In the genomic region with DNA sequence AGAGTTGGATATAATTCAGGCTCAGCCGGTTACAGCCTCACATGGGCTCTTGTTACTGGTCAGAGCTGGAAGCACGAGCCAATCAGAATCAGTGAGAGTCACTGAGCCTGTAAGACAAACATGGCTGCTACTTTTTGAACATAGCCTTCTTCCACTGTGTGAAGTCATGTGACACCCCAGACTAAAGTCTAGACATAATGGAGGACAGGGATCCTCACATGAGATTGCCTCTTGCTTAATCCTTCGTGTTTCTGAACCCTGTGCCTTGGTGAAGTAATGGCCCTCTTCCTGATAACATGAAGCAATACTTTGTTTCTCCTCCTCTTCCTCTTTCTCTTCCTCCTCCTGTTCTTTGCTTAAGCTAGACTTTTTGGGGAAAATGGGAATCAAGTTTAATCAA, we compare ENCODE assay signal across 23 mouse cellular contexts. TPM values are rescaled to one million over a fixed set of nuclear protein-coding genes. Genes with fewer than 3 reads are reported as not detected.
DNase-seq lines count a peak whose midpoint lies in the region; ATAC-seq and TF ChIP-seq lines count a peak whose summit lies in the region.
"Had no signal": no experiment of that assay in that cellular context is flagged by ENCODE, and none has a peak within 500 bp of the region (broad histone marks: within the 10 kb centered on the region; RNA-seq: fewer than 3 reads in every experiment).

No protein-coding gene starts in this region.

- WGBS in liver, adult 2 months, result 87% methylated on average over 3 of the region's 3 CpGs
- WGBS in liver, embryonic 11.5 days, result 72% methylated on average over 3 of the region's 3 CpGs
- WGBS in liver, postnatal 0 days (ENCODE audit: insufficient replicate concordance), result 64% methylated on average over 3 of the region's 3 CpGs

- peak overlapping the region; percentile 63 for H3K27ac ChIP-seq in liver, adult 2 months (replicated peaks; ENCODE audit: insufficient read depth, low read depth, low read length)
- H3K27ac ChIP-seq in liver, embryonic 11.5 days (ENCODE audit: low read depth, low read length), result no peak overlapping the region
- H3K27ac ChIP-seq in bone marrow macrophage, adult 2 months (ENCODE audit: insufficient read depth, low read depth, low read length), result peak overlapping the region; percentile 94
- peak overlapping the region; percentile 39; the same call in 1 of the 2 replicates for H3K27ac ChIP-seq in liver, postnatal 0 days (ENCODE audit: low read depth)
- H3K27ac ChIP-seq: embryonic facial prominence, embryonic 15.5 days; forebrain, embryonic 10.5 days; hindbrain, embryonic 15.5 days had no signal

- H3K4me3 ChIP-seq in liver, adult 2 months (ENCODE audit: insufficient read depth, low read depth, low read length), result no peak overlapping the region
- H3K4me3 ChIP-seq in liver, embryonic 11.5 days (ENCODE audit: low read depth, low read length), result no peak overlapping the region
- H3K4me3 ChIP-seq in bone marrow macrophage, adult 2 months (ENCODE audit: insufficient read depth, low read length), result no peak overlapping the region
- no peak overlapping the region for H3K4me3 ChIP-seq in liver, postnatal 0 days (ENCODE audit: low read depth, low read length)
- H3K4me3 ChIP-seq: embryonic facial prominence, embryonic 15.5 days; forebrain, embryonic 10.5 days; hindbrain, embryonic 15.5 days had no signal

- no peak for TF ChIP-seq POLR2A in liver, adult 2 months (IDR thresholded peaks at IDR 0.05; ENCODE audit: extremely low read depth, insufficient read depth, low read length)
- TF ChIP-seq POLR2A in bone marrow macrophage, adult 2 months (IDR thresholded peaks at IDR 0.05; ENCODE audit: borderline replicate concordance, low read depth, low read length), result no peak

- no peak overlapping the region for H3K9ac ChIP-seq in liver, adult 2 months (ENCODE audit: low read depth, low read length)
- no peak overlapping the region for H3K9ac ChIP-seq in liver, embryonic 11.5 days (ENCODE audit: low read depth, low read length)
- no peak overlapping the region for H3K9ac ChIP-seq in liver, postnatal 0 days (replicated peaks)
- H3K9ac ChIP-seq: embryonic facial prominence, embryonic 15.5 days; hindbrain, embryonic 15.5 days had no signal

- no peaks in the 10 kb centered on the region for H3K27me3 ChIP-seq in liver, adult 2 months (ENCODE audit: control insufficient read depth, insufficient read depth, low read length)
- H3K27me3 ChIP-seq in liver, embryonic 11.5 days (replicated peaks; ENCODE audit: control insufficient read depth, insufficient read depth, low read length), result no peaks in the 10 kb centered on the region
- no peaks in the 10 kb centered on the region for H3K27me3 ChIP-seq in liver, postnatal 0 days (ENCODE audit: insufficient read depth, low read length)
- H3K27me3 ChIP-seq: embryonic facial prominence, embryonic 15.5 days; hindbrain, embryonic 15.5 days had no signal

- DNase-seq in liver, adult 2 months (ENCODE audit: extremely low read depth, low read depth, low spot score), result peak; percentile 50
- no peak for DNase-seq in liver, embryonic 11.5 days (ENCODE audit: low spot score)
- peak; percentile 75 for DNase-seq in 416B (ENCODE audit: low read depth)
- DNase-seq in liver, postnatal 0 days, result no peak
- no peak for DNase-seq in cerebellum, adult 11 months
- DNase-seq in kidney, adult 11 months, result no peak
- DNase-seq in urinary bladder, postnatal 25 days (ENCODE audit: low spot score), result no peak
- DNase-seq: cerebellum, adult 9-10 months; embryo, embryonic 11 days; gastrocnemius, postnatal 14 days; heart, postnatal 14 days; kidney, adult 8-10 months; kidney, postnatal 36 days; lung, postnatal 14 days; spleen, adult 18-20 months; thymus, postnatal 14 days had no signal

- H3K4me1 ChIP-seq in liver, adult 2 months (ENCODE audit: control insufficient read depth, insufficient read depth, low read length), result peaks cover 4% of the 10 kb centered on the region; the same call in 1 of the 2 replicates
- H3K4me1 ChIP-seq in liver, embryonic 11.5 days (replicated peaks; ENCODE audit: control insufficient read depth, insufficient read depth, low read length), result no peaks in the 10 kb centered on the region
- H3K4me1 ChIP-seq in bone marrow macrophage, adult 2 months (ENCODE audit: control insufficient read depth, insufficient read depth, low read length), result peaks cover 38% of the 10 kb centered on the region
- H3K4me1 ChIP-seq in liver, postnatal 0 days (ENCODE audit: insufficient read depth), result peaks cover 15% of the 10 kb centered on the region; the same call in 1 of the 2 replicates
- H3K4me1 ChIP-seq: embryonic facial prominence, embryonic 15.5 days; forebrain, embryonic 10.5 days; hindbrain, embryonic 15.5 days had no signal

- TF ChIP-seq CTCF in liver, adult 2 months (IDR thresholded peaks at IDR 0.05; ENCODE audit: low read depth, low read length), result no peak
- TF ChIP-seq CTCF in bone marrow macrophage, adult 2 months (IDR thresholded peaks at IDR 0.05; ENCODE audit: low read depth, low read length), result no peak
- no peak for TF ChIP-seq CTCF in liver, postnatal 0 days (IDR thresholded peaks at IDR 0.05; ENCODE audit: low read depth)

- H3K36me3 ChIP-seq in liver, adult 2 months (ENCODE audit: control insufficient read depth, insufficient read depth, low read length), result no peaks in the 10 kb centered on the region
- H3K36me3 ChIP-seq in liver, embryonic 11.5 days (ENCODE audit: control insufficient read depth, insufficient read depth, low read length), result no peaks in the 10 kb centered on the region
- no peaks in the 10 kb centered on the region for H3K36me3 ChIP-seq in liver, postnatal 0 days (replicated peaks; ENCODE audit: insufficient read depth, low read length)
- H3K36me3 ChIP-seq: embryonic facial prominence, embryonic 15.5 days; forebrain, embryonic 10.5 days; G1E; hindbrain, embryonic 15.5 days had no signal

- H3K79me2 ChIP-seq in liver, adult 2 months (ENCODE audit: control insufficient read depth, insufficient read depth, low read length), result no peaks in the 10 kb centered on the region

- H3K4me2 ChIP-seq in liver, embryonic 11.5 days, result no peak overlapping the region
- H3K4me2 ChIP-seq in liver, postnatal 0 days (ENCODE audit: low read depth, low read length), result no peak overlapping the region
- H3K4me2 ChIP-seq: embryonic facial prominence, embryonic 15.5 days; heart, embryonic 11.5 days; hindbrain, embryonic 15.5 days had no signal

- ATAC-seq in liver, embryonic 11.5 days (replicated peaks; ENCODE audit: low FRiP score), result no peak
- ATAC-seq in liver, postnatal 0 days, result peak; percentile 47
- ATAC-seq: midbrain, embryonic 16.5 days had no signal

- H3K9me3 ChIP-seq in liver, embryonic 11.5 days (ENCODE audit: control insufficient read depth, low read length), result no peaks in the 10 kb centered on the region
- H3K9me3 ChIP-seq in liver, postnatal 0 days (ENCODE audit: low read length), result no peaks in the 10 kb centered on the region
- H3K9me3 ChIP-seq: embryonic facial prominence, embryonic 15.5 days; forebrain, embryonic 10.5 days; G1E; hindbrain, embryonic 15.5 days had no signal

- TF ChIP-seq EP300 in liver, postnatal 0 days (IDR thresholded peaks at IDR 0.05; ENCODE audit: low read depth), result peak; percentile 49; the same call in 1 of the 2 replicates

RNA-seq across cellular contexts. Expression of gene Vps54, which starts 15.5 kb away (rescaled TPM):
- 37.4 and 39.7 TPM in 2 replicates for total RNA-seq in liver, adult 2 months (2014; rRNA removed)
- 5.6 TPM in 2 replicates for polyA plus RNA-seq in liver, adult 2 months (2012; rRNA removed)
- polyA plus RNA-seq in liver, embryonic 11.5 days (2014; fragmentation: Nextera tagmentation; extraction: Ambion mirVana), result 10.4 and 11.1 TPM in 2 replicates
- polyA plus RNA-seq in bone marrow macrophage, adult 2 months (2012; ENCODE audit: insufficient read depth, insufficient read length, missing spikeins), result 32.8 and 33.2 TPM in 2 replicates
- polyA plus RNA-seq in liver, postnatal 0 days (2015; fragmentation: Nextera tagmentation; extraction: Ambion mirVana), result 4.3 and 4.9 TPM in 2 replicates

Comparison
In these comparisons a context has a peak if more than half of its experiments do, and no peak if none do; other contexts are left out.
1. DNase-seq: peak in liver, adult 2 months (single experiment) and 416B (single experiment); none in liver, embryonic 11.5 days (single experiment), liver, postnatal 0 days (single experiment), cerebellum, adult 11 months (single experiment), kidney, adult 11 months (single experiment) and urinary bladder, postnatal 25 days (single experiment).